Mouse (Mus musculus): ENCODE results near the gene Lrrtm4. TPM values are rescaled to one million over a fixed set of nuclear protein-coding genes. Genes with fewer than 3 reads are reported as not detected.

Lrrtm4 gene
- total and polyA plus RNA-seq, 2 experiments from 2014 or later: 14.5 to 31.9 TPM

DNA sequence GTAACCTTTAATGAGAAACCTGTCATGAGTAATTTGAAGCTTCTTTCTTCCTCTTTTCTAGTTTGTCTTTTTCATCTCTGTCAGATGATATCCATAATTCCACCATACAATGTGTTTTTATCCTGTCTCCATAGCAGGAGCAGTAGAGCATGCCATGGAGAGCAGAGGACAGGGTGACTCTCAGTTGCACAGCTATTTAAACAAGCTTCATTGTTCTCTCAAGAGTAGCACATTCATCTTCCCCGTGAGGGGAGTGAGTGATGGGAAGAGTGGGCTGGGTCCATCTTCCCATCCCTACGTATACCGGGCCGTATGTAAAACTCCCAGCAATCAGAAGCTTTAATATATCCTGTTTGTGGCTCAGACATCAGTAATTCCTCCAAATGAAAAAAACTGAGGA, 370.9 kb downstream of the Lrrtm4 start:
- no peak overlapping the region for H3K27ac ChIP-seq (ENCODE audit: low read depth, low read length)
- H3K4me2 ChIP-seq (ENCODE audit: low read depth): no peak overlapping the region
- no peak overlapping the region for H3K4me3 ChIP-seq (ENCODE audit: low read depth, low read length)
- no peaks in the 10 kb centered on the region for H3K27me3 ChIP-seq (ENCODE audit: insufficient read depth, low read length)
- no peaks in the 10 kb centered on the region for H3K9me3 ChIP-seq (ENCODE audit: low read length)
- H3K36me3 ChIP-seq (ENCODE audit: insufficient read depth): no peaks in the 10 kb centered on the region
- DNase-seq (no peak), ATAC-seq (no peak)
- H3K4me1 ChIP-seq (ENCODE audit: insufficient read depth): no peaks in the 10 kb centered on the region
- H3K9ac ChIP-seq: no peak overlapping the region
- no peak for TF ChIP-seq CTCF (IDR thresholded peaks at IDR 0.05; ENCODE audit: low read depth)
- WGBS: 62% methylated on average over 4 of the region's 4 CpGs

DNA sequence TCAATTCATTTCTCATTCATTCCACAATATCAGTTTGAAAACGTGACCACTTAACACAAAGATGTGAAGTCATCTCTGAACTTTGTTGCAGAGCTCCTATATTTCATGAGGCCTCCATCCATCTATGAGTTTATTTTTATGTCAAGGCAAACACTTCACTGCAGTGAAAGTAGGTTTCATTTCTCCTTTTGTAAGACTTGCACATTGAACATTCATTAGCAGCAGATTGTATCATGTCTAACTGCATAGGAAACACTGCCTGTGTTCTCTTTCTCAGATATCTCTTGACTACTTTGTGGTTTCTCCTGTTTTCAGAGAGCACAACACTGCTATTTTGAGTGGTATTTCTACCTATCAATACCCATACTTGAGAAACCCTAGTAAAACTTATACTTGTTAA, 388.1 kb downstream of the Lrrtm4 start:
- ATAC-seq (no peak), DNase-seq (no peak)
- Histone ChIP-seq H3K27ac (ENCODE audit: low read depth, low read length) (no peak overlapping the region), H3K9ac (no peak overlapping the region), H3K9me3 (ENCODE audit: low read length) (no peaks in the 10 kb centered on the region), H3K36me3 (ENCODE audit: insufficient read depth) (no peaks in the 10 kb centered on the region), H3K4me1 (ENCODE audit: insufficient read depth) (no peaks in the 10 kb centered on the region), H3K4me2 (ENCODE audit: low read depth) (no peak overlapping the region), H3K4me3 (ENCODE audit: low read depth, low read length) (no peak overlapping the region), H3K27me3 (ENCODE audit: insufficient read depth, low read length) (no peaks in the 10 kb centered on the region)
- TF ChIP-seq CTCF (IDR thresholded peaks at IDR 0.05; ENCODE audit: low read depth): no peak
- WGBS: 76% methylated on average over 1 of the region's 1 CpGs

DNA sequence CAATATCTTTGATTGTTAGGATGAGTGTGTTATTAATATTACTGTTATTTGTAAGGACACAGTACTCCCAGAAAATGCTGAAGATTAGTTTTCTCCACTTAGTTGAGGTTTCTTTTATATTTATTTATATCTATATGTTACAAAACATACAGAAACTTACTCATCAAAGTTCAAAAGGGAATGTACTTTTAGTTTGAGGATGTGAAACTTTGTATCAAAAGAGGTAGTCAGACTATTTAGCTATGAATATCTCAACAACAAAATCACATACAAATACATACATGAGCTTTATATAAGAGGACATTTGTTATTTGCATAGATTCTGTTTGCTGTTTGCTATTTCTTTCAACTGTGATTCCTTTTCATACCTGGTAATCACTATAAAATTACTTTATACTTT, 421.5 kb downstream of the Lrrtm4 start:
- no peak overlapping the region for H3K4me2 ChIP-seq (ENCODE audit: low read depth)
- no peaks in the 10 kb centered on the region for H3K36me3 ChIP-seq (ENCODE audit: insufficient read depth)
- ATAC-seq (no peak), DNase-seq (no peak)
- H3K4me1 ChIP-seq (ENCODE audit: insufficient read depth): no peaks in the 10 kb centered on the region
- TF ChIP-seq CTCF (IDR thresholded peaks at IDR 0.05; ENCODE audit: low read depth): no peak
- H3K4me3 ChIP-seq (ENCODE audit: low read depth, low read length): no peak overlapping the region
- no peaks in the 10 kb centered on the region for H3K9me3 ChIP-seq (ENCODE audit: low read length)
- no peak overlapping the region for H3K9ac ChIP-seq
- H3K27me3 ChIP-seq (ENCODE audit: insufficient read depth, low read length): no peaks in the 10 kb centered on the region
- H3K27ac ChIP-seq (ENCODE audit: low read depth, low read length): no peak overlapping the region

DNA sequence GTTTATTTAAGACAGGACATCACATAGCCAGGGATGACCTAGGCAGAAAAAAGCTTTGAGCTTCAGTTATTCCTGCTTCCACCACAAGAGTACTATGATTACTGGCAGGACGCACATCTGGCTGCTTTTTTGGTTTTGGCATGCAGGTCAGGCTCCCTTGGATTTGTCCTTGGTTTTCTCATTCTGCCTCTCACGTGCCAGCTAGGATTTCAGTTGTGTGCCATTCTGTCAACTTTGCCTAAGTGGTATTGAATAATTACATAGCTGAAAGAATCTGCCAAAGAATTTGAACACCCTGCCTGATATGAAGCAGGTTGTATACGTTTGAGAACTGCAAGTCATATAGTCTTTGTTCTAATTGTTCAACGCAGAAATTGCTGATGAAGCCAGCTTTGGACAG, 451.9 kb downstream of the Lrrtm4 start:
- no peaks in the 10 kb centered on the region for H3K36me3 ChIP-seq (ENCODE audit: insufficient read depth)
- H3K4me2 ChIP-seq (ENCODE audit: low read depth): no peak overlapping the region
- H3K27ac ChIP-seq (ENCODE audit: low read depth, low read length): no peak overlapping the region
- no peaks in the 10 kb centered on the region for H3K9me3 ChIP-seq (ENCODE audit: low read length)
- H3K4me1 ChIP-seq (ENCODE audit: insufficient read depth): no peaks in the 10 kb centered on the region
- H3K4me3 ChIP-seq (ENCODE audit: low read depth, low read length): no peak overlapping the region
- ATAC-seq (no peak), DNase-seq (no peak)
- TF ChIP-seq CTCF (IDR thresholded peaks at IDR 0.05; ENCODE audit: low read depth): no peak
- no peak overlapping the region for H3K9ac ChIP-seq
- WGBS: 56% methylated on average over 4 of the region's 4 CpGs
- H3K27me3 ChIP-seq (ENCODE audit: insufficient read depth, low read length): no peaks in the 10 kb centered on the region

DNA sequence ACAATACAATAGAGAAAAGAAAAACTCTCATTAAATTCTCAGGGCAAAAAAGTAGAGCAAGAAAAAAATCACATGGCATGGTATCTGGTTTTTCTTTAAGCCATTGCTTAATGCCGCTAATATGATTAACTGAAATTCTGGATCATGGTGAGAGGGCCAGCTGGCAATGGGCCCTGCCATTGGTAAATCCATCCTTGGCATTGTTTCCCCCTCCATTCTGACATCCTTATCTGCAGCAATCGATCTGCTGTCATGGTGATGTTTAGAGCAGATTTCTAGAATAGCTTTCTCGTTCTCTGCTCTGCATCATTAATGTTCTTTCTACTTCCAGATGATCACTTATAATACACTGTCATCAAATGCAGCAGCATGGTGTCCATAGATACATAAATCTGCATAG, 457.5 kb downstream of the Lrrtm4 start:
- DNase-seq (no peak), ATAC-seq (no peak)
- no peaks in the 10 kb centered on the region for H3K27me3 ChIP-seq (ENCODE audit: insufficient read depth, low read length)
- H3K27ac ChIP-seq (ENCODE audit: low read depth, low read length): no peak overlapping the region
- no peak overlapping the region for H3K4me3 ChIP-seq (ENCODE audit: low read depth, low read length)
- no peak for TF ChIP-seq CTCF (IDR thresholded peaks at IDR 0.05; ENCODE audit: low read depth)
- H3K9me3 ChIP-seq (ENCODE audit: low read length): no peaks in the 10 kb centered on the region
- H3K36me3 ChIP-seq (ENCODE audit: insufficient read depth): no peaks in the 10 kb centered on the region
- WGBS: 43% methylated on average over 3 of the region's 3 CpGs
- H3K4me1 ChIP-seq (ENCODE audit: insufficient read depth): no peaks in the 10 kb centered on the region
- no peak overlapping the region for H3K4me2 ChIP-seq (ENCODE audit: low read depth)
- no peak overlapping the region for H3K9ac ChIP-seq

DNA sequence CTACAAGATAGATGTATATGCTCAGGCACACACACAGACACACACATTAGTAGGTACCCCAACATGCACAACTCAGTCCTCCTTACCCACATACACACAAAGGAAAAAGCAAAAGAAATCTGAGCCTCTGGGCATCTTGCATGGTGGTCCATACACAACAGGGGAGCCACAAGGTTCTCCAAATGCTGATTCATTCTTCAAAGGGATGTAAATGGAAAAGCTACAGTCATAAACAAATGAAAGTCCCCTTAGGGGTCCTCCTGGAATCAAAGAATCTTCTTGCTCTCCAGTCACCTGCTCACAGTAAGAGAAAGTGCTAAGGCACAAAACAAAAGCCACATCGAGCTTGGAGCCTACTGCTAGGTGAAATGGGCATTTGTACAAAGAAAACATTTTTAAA, 526.3 kb downstream of the Lrrtm4 start:
- H3K4me1 ChIP-seq (ENCODE audit: insufficient read depth): no peaks in the 10 kb centered on the region

DNA sequence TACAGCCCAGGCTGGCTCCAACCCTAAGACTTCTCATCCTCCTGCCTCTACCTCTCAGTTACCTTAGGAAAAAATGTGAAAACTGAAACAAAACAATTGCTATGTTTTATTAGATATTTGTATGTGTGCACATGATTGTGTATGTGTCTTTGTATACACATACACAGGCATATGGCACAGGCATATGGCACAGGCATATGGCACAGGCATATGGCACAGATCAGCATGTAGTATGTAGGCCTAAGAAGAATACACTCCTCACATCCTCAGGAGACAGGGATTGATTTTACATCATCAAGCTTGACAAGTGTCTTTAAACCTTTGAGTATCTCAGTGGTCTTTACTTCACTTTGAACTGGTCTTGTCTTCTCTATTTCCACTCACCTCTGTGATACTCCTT, 531.2 kb downstream of the Lrrtm4 start:
- Histone ChIP-seq H3K27me3 (ENCODE audit: insufficient read depth, low read length) (no peaks in the 10 kb centered on the region), H3K4me1 (ENCODE audit: insufficient read depth) (no peaks in the 10 kb centered on the region), H3K4me3 (ENCODE audit: low read depth, low read length) (no peak overlapping the region), H3K9me3 (ENCODE audit: low read length) (no peaks in the 10 kb centered on the region), H3K27ac (ENCODE audit: low read depth, low read length) (no peak overlapping the region), H3K9ac (no peak overlapping the region), H3K4me2 (ENCODE audit: low read depth) (no peak overlapping the region), H3K36me3 (ENCODE audit: insufficient read depth) (no peaks in the 10 kb centered on the region)
- DNase-seq (no peak), ATAC-seq (no peak)
- TF ChIP-seq CTCF (IDR thresholded peaks at IDR 0.05; ENCODE audit: low read depth): no peak

More for the DNA sequence above, 526.3 kb downstream of the Lrrtm4 start:
- ATAC-seq (no peak), DNase-seq (no peak)
- Histone ChIP-seq H3K4me3 (ENCODE audit: low read depth, low read length) (no peak overlapping the region), H3K4me2 (ENCODE audit: low read depth) (no peak overlapping the region), H3K27me3 (ENCODE audit: insufficient read depth, low read length) (no peaks in the 10 kb centered on the region), H3K36me3 (ENCODE audit: insufficient read depth) (no peaks in the 10 kb centered on the region), H3K9me3 (ENCODE audit: low read length) (no peaks in the 10 kb centered on the region), H3K9ac (no peak overlapping the region), H3K27ac (ENCODE audit: low read depth, low read length) (no peak overlapping the region)
- TF ChIP-seq CTCF (IDR thresholded peaks at IDR 0.05; ENCODE audit: low read depth): no peak
- WGBS: 18% methylated on average over 1 of the region's 1 CpGs

DNA sequence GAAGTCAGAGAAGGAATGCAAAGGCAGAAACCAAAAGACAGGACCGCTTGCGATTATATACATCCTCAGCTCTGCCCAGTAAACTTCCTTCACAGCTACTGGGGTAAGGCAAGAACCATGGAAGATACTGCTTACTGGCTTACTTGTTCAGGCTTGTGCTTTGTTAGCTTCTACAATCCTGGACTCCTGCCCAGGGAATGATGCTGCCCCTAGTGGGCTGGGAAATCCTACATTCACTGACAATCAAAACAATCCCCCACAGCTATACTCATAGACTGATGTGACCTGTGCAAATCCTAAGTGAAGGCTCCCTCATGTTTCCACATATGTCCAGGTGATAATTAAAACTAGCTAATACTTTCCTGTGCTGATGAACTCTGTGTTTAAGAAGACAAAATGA, 534.7 kb downstream of the Lrrtm4 start:
- 100% methylated on average over 2 of the region's 2 CpGs for WGBS

More for the DNA sequence above, 534.7 kb downstream of the Lrrtm4 start:
- H3K9me3 ChIP-seq (ENCODE audit: low read length): no peaks in the 10 kb centered on the region
- H3K9ac ChIP-seq: no peak overlapping the region
- no peak overlapping the region for H3K4me2 ChIP-seq (ENCODE audit: low read depth)
- H3K27ac ChIP-seq (ENCODE audit: low read depth, low read length): no peak overlapping the region
- no peak for TF ChIP-seq CTCF (IDR thresholded peaks at IDR 0.05; ENCODE audit: low read depth)
- no peaks in the 10 kb centered on the region for H3K36me3 ChIP-seq (ENCODE audit: insufficient read depth)
- H3K4me1 ChIP-seq (ENCODE audit: insufficient read depth): no peaks in the 10 kb centered on the region
- H3K4me3 ChIP-seq (ENCODE audit: low read depth, low read length): no peak overlapping the region
- no peak for ATAC-seq
- DNase-seq: no peak
- H3K27me3 ChIP-seq (ENCODE audit: insufficient read depth, low read length): no peaks in the 10 kb centered on the region

Measured in forebrain, postnatal 0 days (tissue).